Mouse (Mus musculus) neural tube, embryonic 15.5 days (tissue): ENCODE measurements around the gene Mindy4. TPM values are rescaled to one million over a fixed set of nuclear protein-coding genes. Genes with fewer than 3 reads are reported as not detected.

Experiments used
- ATAC-seq: fragments of 200-750 bp; cut with Nextera tagmentation; 2 replicates; pipeline ENCODE4 v1.8.0; 2017; ENCODE audit warnings: mild to moderate bottlenecking, moderate TSS enrichment, moderate library complexity; ENCODE audit not compliant: low FRiP score
- H3K27ac ChIP-seq: fragments of 300-500 bp; sonication (generic); replicated peaks from 2 replicates; pipeline ENCODE4 v1.5.1; 2015; ENCODE audit warnings: mild to moderate bottlenecking, inconsistent platforms
- H3K27me3 ChIP-seq: fragments of 300-500 bp; sonication (generic); replicated peaks from 2 replicates; pipeline ENCODE4 v1.6.1; 2015; ENCODE audit warnings: inconsistent platforms
- H3K36me3 ChIP-seq: fragments of 300-500 bp; sonication (generic); 2 replicates; pipeline ENCODE4 v1.6.1; 2015; ENCODE audit warnings: inconsistent platforms
- H3K4me1 ChIP-seq: fragments of 300-500 bp; sonication (generic); 2 replicates; pipeline ENCODE4 v1.6.1; 2015; ENCODE audit warnings: inconsistent platforms
- H3K4me2 ChIP-seq: fragments of 300-500 bp; sonication (generic); 2 replicates; pipeline ENCODE4 v1.6.1; 2015; ENCODE audit warnings: inconsistent platforms, mild to moderate bottlenecking, moderate library complexity
- H3K4me3 ChIP-seq: fragments of 300-500 bp; sonication (generic); replicated peaks from 2 replicates; pipeline ENCODE4 v1.5.1; 2015; ENCODE audit warnings: mild to moderate bottlenecking, inconsistent platforms
- H3K9ac ChIP-seq: fragments of 300-500 bp; sonication (generic); replicated peaks from 2 replicates; pipeline ENCODE4 v1.6.1; 2015; ENCODE audit warnings: mild to moderate bottlenecking, inconsistent platforms
- H3K9me3 ChIP-seq: fragments of 300-500 bp; sonication (generic); replicated peaks from 2 replicates; pipeline ENCODE4 v1.6.1; 2016; ENCODE audit warnings: inconsistent platforms
- WGBS: fragments of 180-500 bp; shearing (Covaris S2); methylation state at CpG from one replicate; pipeline ENCODE4 v1.1.7; 2015; ENCODE audit warnings: mixed read lengths; 5-methylcytosine and 5-hydroxymethylcytosine counted together
- polyA plus RNA-seq: library from polyadenylated mRNA; unstranded; fragments of >200 nt; fragmentation: Nextera tagmentation; extraction: Ambion mirVana; gene quantifications from 2 replicates; pipeline ENCODE4 v1.2.1, GENCODE M21; 2015

Gene Mindy4
- polyA plus RNA-seq, 1 experiment from 2014 or later = 10.3 TPM

- 89% methylated on average over 9 of the region's 9 CpGs for WGBS
- H3K4me1 ChIP-seq = 0 out of 2 replicates have a peak, but pooled peaks cover 5% of the 10 kb centered on the region
- H3K9ac ChIP-seq = no peak overlapping the region
- no peak for ATAC-seq
- no peak overlapping the region for H3K27ac ChIP-seq
- 0 out of 2 replicates have a peak, but pooled peaks cover 2% of the 10 kb centered on the region for H3K36me3 ChIP-seq
- no peak overlapping the region for H3K4me2 ChIP-seq
- H3K27me3 ChIP-seq = no peaks in the 10 kb centered on the region
- H3K4me3 ChIP-seq = no peak overlapping the region
- H3K9me3 ChIP-seq = no peaks in the 10 kb centered on the region
These were observed 37.5 kb downstream of the Mindy4 start for GRCm38 (mm10) chr6:55240591-55241260.

DNA sequence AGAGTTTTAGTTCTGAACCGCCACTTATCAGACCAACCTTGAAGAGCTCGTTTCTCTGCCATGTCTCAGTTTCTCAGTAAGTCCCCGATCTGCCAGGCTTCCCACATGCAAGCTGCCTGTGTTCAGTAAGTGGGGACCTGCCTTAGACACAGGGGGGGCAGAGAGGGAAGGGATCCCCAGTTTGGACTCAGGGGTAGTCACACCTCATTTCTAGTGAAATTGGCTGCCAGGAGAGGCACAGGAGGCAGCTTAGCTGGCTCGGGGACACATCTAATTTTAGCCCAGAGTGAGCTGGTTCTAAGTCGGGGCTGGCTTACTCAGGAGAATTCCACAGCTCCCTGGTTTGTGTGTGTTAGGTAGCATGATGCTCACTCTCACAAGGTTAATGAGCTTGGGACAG is 38.3 kb downstream of the Mindy4 start:
- H3K4me1 ChIP-seq = 0 out of 2 replicates have a peak, but pooled peaks cover 5% of the 10 kb centered on the region

DNA sequence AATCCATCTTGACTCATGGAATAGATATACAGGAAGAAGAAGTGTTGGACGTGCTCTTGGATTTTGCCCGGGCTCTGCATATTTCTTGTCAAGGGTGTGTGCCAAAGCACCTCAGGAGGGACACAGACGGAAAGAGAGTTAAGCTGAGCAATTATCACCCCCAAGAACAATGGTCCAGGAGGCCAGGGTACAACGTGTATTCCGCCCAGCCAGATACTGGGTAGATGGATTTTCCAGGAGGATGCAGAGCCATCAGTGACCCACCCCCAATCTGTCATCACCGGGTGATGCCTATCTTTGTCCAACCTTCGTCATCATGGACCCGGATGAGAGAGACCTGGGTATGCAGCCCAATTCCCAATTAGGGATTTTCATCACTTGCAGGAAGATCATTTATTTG is 42.5 kb downstream of the Mindy4 start:
- H3K4me2 ChIP-seq = no peak overlapping the region
- H3K27ac ChIP-seq = no peak overlapping the region
- ATAC-seq = no peak
- 0 out of 2 replicates have a peak, but pooled peaks cover 2% of the 10 kb centered on the region for H3K36me3 ChIP-seq
- WGBS = 93% methylated on average over 8 of the region's 8 CpGs
- no peaks in the 10 kb centered on the region for H3K9me3 ChIP-seq
- no peak overlapping the region for H3K4me3 ChIP-seq
- no peaks in the 10 kb centered on the region for H3K27me3 ChIP-seq
- no peaks in the 10 kb centered on the region for H3K4me1 ChIP-seq
- no peak overlapping the region for H3K9ac ChIP-seq

More for the DNA sequence above, 38.3 kb downstream of the Mindy4 start:
- Histone ChIP-seq H3K9me3 (no peaks in the 10 kb centered on the region), H3K4me2 (no peak overlapping the region), H3K4me3 (no peak overlapping the region), H3K36me3 (0 out of 2 replicates have a peak, but pooled peaks cover 2% of the 10 kb centered on the region), H3K27me3 (no peaks in the 10 kb centered on the region), H3K9ac (no peak overlapping the region), H3K27ac (no peak overlapping the region)
- no peak for ATAC-seq
- WGBS = 84% methylated on average over 5 of the region's 5 CpGs

- Histone ChIP-seq H3K4me2 (no peak overlapping the region), H3K27me3 (no peaks in the 10 kb centered on the region), H3K9me3 (no peaks in the 10 kb centered on the region), H3K36me3 (0 out of 2 replicates have a peak, but pooled peaks cover 2% of the 10 kb centered on the region), H3K4me3 (no peak overlapping the region), H3K4me1 (no peaks in the 10 kb centered on the region), H3K9ac (no peak overlapping the region), H3K27ac (no peak overlapping the region)
- ATAC-seq = no peak
- WGBS = 91% methylated on average over 7 of the region's 7 CpGs
These were observed 43.3 kb downstream of the Mindy4 start for GRCm38 (mm10) chr6:55246441-55246840.

- Histone ChIP-seq H3K4me3 (no peak overlapping the region), H3K9me3 (no peaks in the 10 kb centered on the region), H3K4me1 (no peaks in the 10 kb centered on the region), H3K27ac (no peak overlapping the region), H3K36me3 (0 out of 2 replicates have a peak, but pooled peaks cover 2% of the 10 kb centered on the region), H3K4me2 (no peak overlapping the region), H3K9ac (no peak overlapping the region), H3K27me3 (no peaks in the 10 kb centered on the region)
- ATAC-seq = no peak
- WGBS = 89% methylated on average over 12 of the region's 12 CpGs
These were observed 43.8 kb downstream of the Mindy4 start for GRCm38 (mm10) chr6:55246911-55247438.

- H3K27ac ChIP-seq = no peak overlapping the region
- WGBS = 94% methylated on average over 9 of the region's 9 CpGs
- H3K9me3 ChIP-seq = no peaks in the 10 kb centered on the region
- no peaks in the 10 kb centered on the region for H3K27me3 ChIP-seq
- 0 out of 2 replicates have a peak, but pooled peaks cover 1% of the 10 kb centered on the region for H3K36me3 ChIP-seq
- H3K9ac ChIP-seq = no peak overlapping the region
- H3K4me2 ChIP-seq = no peak overlapping the region
- ATAC-seq = no peak
- H3K4me1 ChIP-seq = no peaks in the 10 kb centered on the region
- H3K4me3 ChIP-seq = no peak overlapping the region
These were observed 46.1 kb downstream of the Mindy4 start for GRCm38 (mm10) chr6:55249263-55249662.

- WGBS = 85% methylated on average over 11 of the region's 11 CpGs
- Histone ChIP-seq H3K9me3 (no peaks in the 10 kb centered on the region), H3K4me2 (no peak overlapping the region), H3K27me3 (no peaks in the 10 kb centered on the region), H3K9ac (no peak overlapping the region), H3K27ac (no peak overlapping the region), H3K36me3 (no peaks in the 10 kb centered on the region), H3K4me3 (no peak overlapping the region), H3K4me1 (no peaks in the 10 kb centered on the region)
- no peak for ATAC-seq
These were observed 47.6 kb downstream of the Mindy4 start for GRCm38 (mm10) chr6:55250809-55251208.

DNA sequence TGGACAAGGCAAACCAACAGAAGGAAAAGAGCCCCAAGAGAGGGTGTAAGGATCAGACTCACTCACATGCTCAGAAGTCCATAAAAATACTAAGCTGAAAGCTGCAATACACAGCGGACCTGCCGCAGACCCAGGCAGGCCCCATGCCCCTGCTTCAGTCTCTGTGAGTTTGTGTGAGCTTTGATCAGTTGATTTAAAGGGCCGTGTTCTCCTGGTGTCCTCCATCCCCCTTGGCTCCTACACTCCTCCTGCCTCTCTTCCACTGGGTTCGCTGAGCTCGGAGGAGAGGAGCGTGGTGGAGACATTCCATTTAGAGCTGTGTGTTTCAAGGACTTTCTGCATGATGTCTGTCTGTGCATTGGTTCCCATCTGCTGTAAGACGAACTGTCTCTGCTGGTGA is 48.4 kb downstream of the Mindy4 start:
- no peaks in the 10 kb centered on the region for H3K9me3 ChIP-seq
- H3K36me3 ChIP-seq = no peaks in the 10 kb centered on the region
- no peak overlapping the region for H3K4me3 ChIP-seq
- no peak overlapping the region for H3K9ac ChIP-seq
- H3K4me2 ChIP-seq = no peak overlapping the region
- H3K27ac ChIP-seq = no peak overlapping the region
- ATAC-seq = no peak
- no peaks in the 10 kb centered on the region for H3K27me3 ChIP-seq
- H3K4me1 ChIP-seq = no peaks in the 10 kb centered on the region
- WGBS = 69% methylated on average over 7 of the region's 7 CpGs

GRCm38 (mm10) chr6:55252731-55253247 is 49.6 kb downstream of the Mindy4 start:
- Histone ChIP-seq H3K4me3 (no peak overlapping the region), H3K9ac (no peak overlapping the region), H3K9me3 (no peaks in the 10 kb centered on the region), H3K4me1 (no peaks in the 10 kb centered on the region), H3K36me3 (no peaks in the 10 kb centered on the region), H3K27ac (no peak overlapping the region), H3K27me3 (no peaks in the 10 kb centered on the region), H3K4me2 (no peak overlapping the region)
- 50% methylated on average over 8 of the region's 8 CpGs for WGBS
- ATAC-seq = no peak

- 85% methylated on average over 13 of the region's 13 CpGs for WGBS
- Histone ChIP-seq H3K9ac (no peak overlapping the region), H3K4me3 (no peak overlapping the region), H3K27me3 (no peaks in the 10 kb centered on the region), H3K36me3 (no peaks in the 10 kb centered on the region), H3K9me3 (no peaks in the 10 kb centered on the region), H3K27ac (no peak overlapping the region), H3K4me1 (no peaks in the 10 kb centered on the region), H3K4me2 (no peak overlapping the region)
- no peak for ATAC-seq
These were observed 53.5 kb downstream of the Mindy4 start for GRCm38 (mm10) chr6:55256500-55257191.

GRCm38 (mm10) chr6:55257246-55257645 is 54.1 kb downstream of the Mindy4 start:
- WGBS = 92% methylated on average over 7 of the region's 7 CpGs
- no peaks in the 10 kb centered on the region for H3K27me3 ChIP-seq
- H3K4me3 ChIP-seq = no peak overlapping the region
- no peak overlapping the region for H3K9ac ChIP-seq
- H3K27ac ChIP-seq = no peak overlapping the region
- H3K9me3 ChIP-seq = no peaks in the 10 kb centered on the region
- H3K4me1 ChIP-seq = no peaks in the 10 kb centered on the region
- no peak overlapping the region for H3K4me2 ChIP-seq
- no peak for ATAC-seq
- no peaks in the 10 kb centered on the region for H3K36me3 ChIP-seq
